Mouse (Mus musculus): ENCODE measurements at regions not wholly inside any gene's neighbourhood (a gene's known extent, or its start where the extent isn't known, plus 50 kb on each side); places are given as distances from the start of the nearest gene placed in this dataset.
"Not testable (repeated sequence)": the region's sequence is repeated elsewhere in the genome, so short reads cannot be mapped to it uniquely, and the experiment has no call there.

GRCm38 (mm10) chr14:104208040-104208816, 259.6 kb downstream of the Pou4f1 start:
- DNase-seq: no peak

- no peak for DNase-seq
Measured at GRCm38 (mm10) chr14:104206602-104207001, 261.2 kb downstream of the Pou4f1 start.

- no peak for DNase-seq
Measured at GRCm38 (mm10) chr14:104203239-104203986, 264.4 kb downstream of the Pou4f1 start.

- DNase-seq: no peak
Measured at GRCm38 (mm10) chr14:104193198-104193597, 274.6 kb downstream of the Pou4f1 start.

GRCm38 (mm10) chr14:104175122-104175521, 292.7 kb downstream of the Pou4f1 start:
- no peak for DNase-seq

GRCm38 (mm10) chr14:104146841-104147240, 302.6 kb upstream of the Ednrb start:
- peak in 1 of 2 experiments; percentile 7 for DNase-seq

GRCm38 (mm10) chr14:104145395-104145794, 301.2 kb upstream of the Ednrb start:
- DNase-seq: no peak

- no peak for DNase-seq
Measured at GRCm38 (mm10) chr14:104114986-104115951, 271.1 kb upstream of the Ednrb start.

GRCm38 (mm10) chr14:104114182-104114581, 270.0 kb upstream of the Ednrb start:
- no peak for DNase-seq

GRCm38 (mm10) chr14:104113448-104113847, 269.2 kb upstream of the Ednrb start:
- no peak for DNase-seq

GRCm38 (mm10) chr14:104086381-104086780, 242.2 kb upstream of the Ednrb start:
- DNase-seq: no peak

- DNase-seq: not testable (repeated sequence)
Measured at GRCm38 (mm10) chr14:104064199-104064598, 220.0 kb upstream of the Ednrb start.

- no peak for DNase-seq
Measured at GRCm38 (mm10) chr14:104053697-104054096, 209.5 kb upstream of the Ednrb start.

GRCm38 (mm10) chr14:104038628-104039325, 194.6 kb upstream of the Ednrb start:
- peak; percentile 19 to 62 for DNase-seq

- DNase-seq: no peak
Measured at GRCm38 (mm10) chr14:104033606-104034005, 189.4 kb upstream of the Ednrb start.

GRCm38 (mm10) chr14:104030784-104031470, 186.7 kb upstream of the Ednrb start:
- DNase-seq: no peak

- DNase-seq: peak in 1 of 2 experiments; percentile 5
Measured at GRCm38 (mm10) chr14:104029668-104030530, 185.7 kb upstream of the Ednrb start.

- no peak for DNase-seq
Measured at GRCm38 (mm10) chr14:104027900-104028285, 183.7 kb upstream of the Ednrb start.

- peak; percentile 65 to 68 for DNase-seq
Measured at GRCm38 (mm10) chr14:104027077-104027899, 183.1 kb upstream of the Ednrb start.

All from heart, adult 18-20 months (tissue).